Mouse (Mus musculus) spleen, adult 18-20 months (tissue): ENCODE results near the gene Plekhh3.
A peak's percentile ranks its signal among the peaks of the same experiment; 100 is the strongest.
"Not testable (repeated sequence)": the region's sequence is repeated elsewhere in the genome, so short reads cannot be mapped to it uniquely, and the experiment has no call there.

Source experiments
- DNase-seq, 2 experiments: peaks; one replicate each; pipeline ENCODE4 v3.0.0; 2022; ENCODE audit warnings: mixed read lengths in 2 of 2

Gene Plekhh3

GRCm38 (mm10) chr11:101169301-101170107 lies 1.6 kb downstream of the Plekhh3 start:
- no peak for DNase-seq

- no peak for DNase-seq
Measured at GRCm38 (mm10) chr11:101168301-101168980, 2.7 kb downstream of the Plekhh3 start.

DNA sequence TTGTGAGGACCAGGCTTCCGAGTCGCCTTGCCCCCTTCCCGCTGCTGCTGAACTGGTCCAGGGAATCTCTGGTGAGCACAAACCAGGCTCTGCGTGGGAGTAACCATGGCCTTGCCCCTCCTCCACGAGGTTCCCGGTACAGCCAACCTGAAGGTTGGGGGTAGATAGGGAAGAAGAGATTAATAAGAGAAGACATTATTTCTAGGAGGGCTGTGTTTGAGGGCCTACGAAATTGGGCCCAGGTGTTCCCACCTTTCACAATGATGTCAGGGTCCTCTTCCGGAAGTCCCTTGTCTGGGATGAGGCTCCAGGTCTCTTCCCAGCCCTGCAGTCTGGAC lies 3.2 kb downstream of the Plekhh3 start:
- no peak for DNase-seq

DNA sequence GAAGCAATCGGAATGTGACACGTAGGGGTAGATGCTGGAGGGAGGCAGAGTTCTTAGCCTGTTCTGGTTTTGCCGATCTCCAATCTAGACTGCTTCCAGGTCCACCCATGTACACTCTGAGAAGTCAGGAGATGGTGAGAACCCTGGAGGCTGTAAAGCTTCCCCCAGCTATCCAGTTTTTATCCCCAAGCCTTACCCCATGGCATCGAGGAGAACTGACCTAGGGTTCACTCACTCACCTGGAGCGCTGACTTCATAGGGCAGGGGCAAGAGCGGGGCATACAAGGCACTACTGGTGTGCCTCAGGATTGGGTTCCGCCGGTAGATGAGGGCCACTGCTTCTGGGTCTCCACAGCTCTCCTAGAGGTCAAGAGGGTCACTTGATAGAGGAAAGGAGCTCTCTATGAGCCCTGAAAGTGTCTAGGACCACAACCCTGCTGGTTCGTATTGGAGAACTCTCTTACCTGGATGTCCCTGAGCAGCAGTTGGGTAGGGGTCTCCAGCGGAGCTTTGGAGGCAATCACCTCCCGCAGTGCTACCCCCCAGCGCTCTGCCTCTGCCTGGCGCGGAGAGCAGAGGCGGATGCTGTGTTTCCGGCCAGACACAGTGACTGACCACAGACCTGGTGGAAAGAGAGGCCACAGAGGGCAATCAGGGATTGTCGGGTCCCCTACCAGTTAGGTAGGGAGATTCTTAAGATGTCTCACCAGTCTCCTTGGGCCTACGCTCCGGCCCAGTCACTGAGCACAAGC lies 3.8 kb downstream of the Plekhh3 start:
- DNase-seq, result no peak

- no peak for DNase-seq
Measured at GRCm38 (mm10) chr11:101166357-101166756, 4.8 kb downstream of the Plekhh3 start.

DNA sequence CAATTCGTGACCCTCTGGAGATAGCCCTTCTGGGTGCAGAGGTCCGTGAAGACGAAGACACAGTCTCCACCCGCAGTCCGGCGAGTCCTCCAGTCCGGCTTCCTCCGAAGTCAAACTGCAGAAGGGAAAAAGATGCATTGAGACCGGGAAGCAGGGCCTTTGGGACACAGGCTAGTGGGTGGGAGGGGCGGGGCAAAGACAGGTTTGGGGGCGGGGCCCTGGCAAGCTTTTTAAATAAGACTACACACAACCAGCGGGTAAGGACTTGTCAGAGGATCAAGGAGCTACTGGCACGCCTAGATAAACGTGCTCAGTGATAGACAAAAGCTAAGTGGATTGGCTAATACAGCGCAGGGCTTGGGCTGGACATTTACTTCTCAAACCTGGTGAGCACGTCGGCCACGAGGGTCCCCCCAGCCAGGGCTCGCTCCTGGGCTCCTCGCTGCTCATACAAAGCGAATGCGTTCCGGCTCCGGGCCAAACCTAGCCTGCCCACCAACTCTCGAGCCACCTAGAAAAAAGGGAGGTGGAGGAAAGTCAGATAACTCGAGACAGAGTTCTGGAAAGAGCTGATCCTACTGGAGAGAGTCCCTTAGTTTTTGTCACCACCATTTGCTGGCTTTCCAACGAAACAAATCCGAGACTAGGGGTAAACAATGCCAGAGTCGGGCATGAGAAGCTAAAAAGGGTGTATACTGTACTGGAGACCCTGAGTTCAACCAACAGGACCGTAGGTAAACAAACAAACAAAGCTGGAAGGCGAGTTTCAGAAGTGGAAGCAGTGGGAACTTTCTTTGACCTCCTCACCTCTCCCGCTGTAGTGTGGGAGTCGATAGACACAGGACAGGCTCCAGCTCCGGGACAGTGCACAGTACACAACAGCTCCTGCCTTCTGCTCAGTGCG lies 6.2 kb downstream of the Plekhh3 start:
- DNase-seq, result no peak

DNA sequence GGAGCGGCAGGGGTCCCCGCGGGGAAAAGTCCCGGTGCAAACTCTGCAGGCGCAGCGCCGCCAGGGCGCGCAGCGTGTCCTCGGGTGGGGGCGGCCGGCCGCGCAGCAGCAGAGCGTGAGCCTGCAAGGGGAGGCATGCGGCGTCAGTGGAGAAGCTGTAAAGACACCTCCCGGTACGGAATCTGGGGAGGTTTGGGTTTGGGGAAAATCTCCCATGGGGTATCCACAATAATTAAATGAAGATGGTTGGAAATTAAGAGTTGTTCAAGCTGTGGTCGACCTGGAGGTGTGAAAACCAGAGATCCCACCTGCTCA lies 6.8 kb downstream of the Plekhh3 start:
- no peak for DNase-seq

- no peak for DNase-seq
Measured at GRCm38 (mm10) chr11:101163476-101164350, 7.4 kb downstream of the Plekhh3 start.

DNA sequence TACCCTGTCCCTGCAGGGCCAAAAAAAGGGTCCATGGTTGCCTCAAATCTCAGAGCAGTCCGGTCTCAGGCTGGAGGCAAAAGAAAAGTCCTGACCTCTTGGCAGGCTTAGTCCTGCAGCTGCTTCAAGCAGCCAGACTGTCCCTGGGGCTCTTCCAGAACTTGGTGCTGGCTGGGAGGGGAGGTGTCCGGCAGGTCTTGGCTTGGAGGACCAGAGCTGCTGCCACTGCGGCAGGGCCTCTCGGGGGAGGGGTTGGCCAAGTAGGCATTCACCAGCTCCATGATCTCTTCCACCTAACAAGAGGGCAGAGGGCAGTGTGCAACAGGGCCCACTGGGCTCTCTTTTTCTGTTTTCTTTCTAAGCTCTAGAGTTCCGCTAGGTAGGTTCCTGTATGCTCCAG lies 8.4 kb downstream of the Plekhh3 start:
- no peak for DNase-seq

DNA sequence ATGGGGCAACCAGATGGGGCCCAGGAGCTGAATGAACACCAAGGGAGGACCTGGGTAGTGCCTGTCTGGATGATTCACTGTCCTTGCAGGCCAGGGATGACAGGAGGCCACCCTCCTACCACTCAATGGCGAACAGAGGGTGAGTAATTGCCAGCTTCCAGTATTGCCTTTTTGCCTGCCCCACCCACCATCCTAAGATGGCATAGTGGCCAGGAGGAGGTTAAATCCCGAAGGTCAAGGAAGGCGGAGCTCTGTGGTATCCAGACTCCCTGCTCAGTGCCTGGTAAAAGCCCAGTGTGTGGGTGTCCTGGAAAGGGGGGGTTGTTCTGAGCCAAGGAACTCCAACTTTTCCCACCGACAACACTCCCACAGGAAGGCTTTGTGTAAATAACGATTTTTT lies 8.8 kb downstream of the Plekhh3 start:
- DNase-seq, result no peak

DNA sequence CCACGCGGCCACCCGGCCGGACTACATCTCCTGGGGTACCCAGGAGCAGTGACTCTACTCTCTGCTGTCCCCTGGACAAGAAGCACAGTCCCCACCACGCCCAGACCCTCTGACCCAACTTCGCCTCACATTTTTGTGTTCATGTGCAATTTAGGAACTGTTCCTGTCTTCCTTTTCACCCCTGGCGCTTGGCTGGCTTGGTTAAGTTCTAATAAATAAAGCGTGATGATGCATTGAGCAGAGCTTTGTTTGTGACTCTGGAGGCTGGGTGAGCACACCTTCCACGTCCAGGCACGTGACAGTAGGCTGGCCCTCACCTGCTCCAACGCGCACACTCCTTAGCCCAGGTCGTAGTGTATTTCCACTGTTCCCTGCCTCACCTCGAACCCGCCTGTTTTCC lies 9.6 kb downstream of the Plekhh3 start:
- DNase-seq, result no peak

GRCm38 (mm10) chr11:101160981-101161505 lies 10.1 kb downstream of the Plekhh3 start:
- DNase-seq, result not testable (repeated sequence)

DNA sequence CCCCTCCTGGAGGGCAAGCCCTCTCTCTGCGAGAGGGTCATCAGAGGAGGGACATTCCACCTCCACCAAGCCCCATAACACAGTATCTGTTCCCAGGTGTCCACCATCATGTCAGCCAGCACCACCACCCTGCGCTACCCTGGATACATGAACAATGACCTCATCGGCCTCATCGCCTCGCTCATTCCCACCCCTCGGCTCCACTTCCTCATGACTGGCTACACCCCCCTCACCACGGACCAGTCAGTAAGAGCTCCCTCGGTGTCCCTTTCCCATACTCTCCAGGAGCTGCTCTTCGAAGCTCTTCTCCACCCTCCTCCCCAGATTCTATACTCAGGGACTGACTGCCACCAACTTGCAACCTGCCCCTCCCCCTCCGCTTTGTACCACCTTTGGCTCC lies 11.0 kb downstream of the Plekhh3 start:
- not testable (repeated sequence) for DNase-seq

- peak; percentile 65 to 66 for DNase-seq
Measured at GRCm38 (mm10) chr11:101155728-101156371, 15.3 kb downstream of the Plekhh3 start, which contains the start of gene Tubg2. Gene Tubg2, plus strand, starts transcription at chr11:101155907.

GRCm38 (mm10) chr11:101155151-101155550 lies 16.0 kb downstream of the Plekhh3 start:
- no peak for DNase-seq

DNA sequence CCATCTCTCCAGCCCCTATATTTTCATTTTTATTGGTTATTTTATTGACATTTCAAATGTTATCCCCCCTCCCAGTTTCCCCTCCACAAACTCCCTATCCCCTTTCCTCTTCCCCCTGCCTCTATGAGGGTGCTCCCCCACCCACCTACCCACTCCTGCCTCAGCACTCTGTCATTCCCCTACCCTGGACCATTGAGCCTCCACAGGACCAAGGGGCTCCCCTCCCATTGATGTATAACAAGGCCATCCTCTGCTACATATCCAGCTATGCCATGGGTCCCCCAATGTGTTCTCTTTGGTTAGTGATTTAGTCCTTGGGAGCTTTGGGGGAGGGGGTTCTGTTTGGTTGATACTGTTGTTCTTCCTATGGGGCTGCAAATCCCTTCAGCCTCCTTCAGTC lies 16.5 kb downstream of the Plekhh3 start:
- DNase-seq, result no peak

DNA sequence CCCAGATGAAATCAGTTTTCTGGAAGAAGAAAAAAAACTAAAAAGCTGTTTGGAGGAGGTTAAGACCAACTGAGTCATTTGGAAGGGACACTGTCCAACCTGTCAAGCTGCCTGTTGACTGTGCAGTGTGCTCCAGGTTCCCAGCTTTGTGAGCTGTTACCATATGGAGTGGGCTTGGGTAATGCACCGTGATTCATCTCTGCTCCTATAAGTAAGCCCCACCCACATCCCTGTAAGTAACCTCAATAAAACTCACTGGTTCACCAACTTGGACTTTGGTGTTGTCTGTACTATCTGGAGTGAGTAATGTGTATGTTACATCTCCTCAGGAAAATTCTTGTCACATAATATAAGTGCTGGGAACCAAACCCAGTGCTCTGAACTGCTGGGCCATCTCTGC lies 18.3 kb downstream of the Plekhh3 start:
- no peak for DNase-seq

GRCm38 (mm10) chr11:101151063-101151462 lies 20.1 kb downstream of the Plekhh3 start:
- no peak for DNase-seq

GRCm38 (mm10) chr11:101149178-101150105 lies 21.7 kb downstream of the Plekhh3 start:
- DNase-seq, result no peak

DNA sequence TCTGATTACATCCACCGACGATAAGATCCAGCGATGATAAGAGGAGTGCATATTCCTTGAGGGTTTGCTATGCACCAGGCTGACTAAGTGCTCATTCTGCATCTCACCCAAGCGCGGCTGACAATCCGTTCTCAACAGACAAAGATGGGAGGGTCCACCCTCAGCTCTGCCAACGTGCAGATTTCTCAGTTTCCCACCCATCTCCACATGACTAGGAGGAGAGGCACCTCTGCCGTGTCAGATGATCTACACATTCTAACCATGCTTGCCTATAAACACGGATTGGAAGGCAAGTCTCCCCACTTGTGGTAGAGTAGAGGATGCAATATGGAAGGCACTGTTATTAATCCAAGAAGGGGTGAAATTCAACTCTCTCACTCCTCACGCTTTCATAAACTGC lies 22.4 kb downstream of the Plekhh3 start:
- DNase-seq, result no peak
